In the genomic region with DNA sequence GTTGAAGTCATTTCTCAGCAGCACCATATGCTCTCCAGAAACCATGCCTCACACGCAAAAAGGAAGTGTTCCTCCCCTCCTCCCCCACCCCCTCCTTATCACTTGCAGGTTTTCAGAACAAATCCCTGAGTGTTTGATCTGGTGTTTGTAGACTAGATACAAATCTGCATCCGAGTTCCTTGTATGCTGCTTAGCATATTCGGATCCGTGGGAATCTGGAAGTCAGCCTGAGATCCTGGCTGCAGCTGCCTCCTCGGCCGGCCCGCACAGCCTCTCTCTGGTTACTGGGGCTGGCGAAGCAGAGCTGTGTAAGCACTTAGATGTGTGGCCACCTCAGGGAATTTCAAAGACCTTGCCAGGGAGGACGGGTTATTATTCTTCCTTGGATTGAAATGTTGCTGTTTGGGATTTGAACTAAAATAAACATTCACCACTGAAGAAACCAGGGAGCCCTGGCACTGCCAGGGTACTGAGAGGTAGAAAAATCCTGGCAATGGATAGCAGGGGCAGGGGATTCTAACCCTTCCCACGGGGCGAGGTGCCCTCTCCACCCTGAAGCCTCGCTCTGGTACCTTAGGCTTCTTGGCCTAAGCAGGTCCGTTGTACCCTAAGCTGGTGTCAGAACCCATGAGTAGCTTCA, we compare ENCODE assay signal across 8 mouse cellular contexts.
DNase-seq lines count a peak whose midpoint lies in the region; ATAC-seq and TF ChIP-seq lines count a peak whose summit lies in the region.

No protein-coding gene starts in this region.

- no peak for TF ChIP-seq CTCF in layer of hippocampus, adult 2 months (conservative IDR thresholded peaks at IDR 0.05)

- intact Hi-C loops in heart, postnatal 14 days (cut with DNase I), result no loop called here

- no peaks in the 10 kb centered on the region for H3K27me3 ChIP-seq in forebrain, embryonic 14.5 days (replicated peaks; ENCODE audit: control insufficient read depth, insufficient read depth, low read length)
- H3K27me3 ChIP-seq in stomach, embryonic 15.5 days (replicated peaks), result no peaks in the 10 kb centered on the region

- DNase-seq in retina, postnatal 1 day, result peak; percentile 27
- DNase-seq in retina, embryonic 14.5 days (ENCODE audit: low spot score), result no peak
- peak; percentile 78 for DNase-seq in forebrain, embryonic 14.5 days (ENCODE audit: low spot score)
- peak; percentile 48 to 64 for DNase-seq in heart, postnatal 14 days
- DNase-seq in layer of hippocampus, adult 2 months (ENCODE audit: low spot score in 2 of 2), result peak; percentile 54 to 78
- peak; percentile 40 to 57 for DNase-seq in lung, postnatal 4 days
- no peak for DNase-seq in urinary bladder, adult 2 months (ENCODE audit: low spot score)

- H3K4me2 ChIP-seq in forebrain, embryonic 14.5 days (ENCODE audit: low read length), result no peak overlapping the region
- 0 out of 2 replicates have a peak overlapping the region, but pooled peaks have one; percentile 12 for H3K4me2 ChIP-seq in stomach, embryonic 15.5 days

- H3K9ac ChIP-seq in forebrain, embryonic 14.5 days (ENCODE audit: low read length), result no peak overlapping the region
- no peak overlapping the region for H3K9ac ChIP-seq in stomach, embryonic 15.5 days

- peak overlapping the region; percentile 78 for H3K27ac ChIP-seq in forebrain, embryonic 14.5 days (ENCODE audit: low read depth, low read length)
- H3K27ac ChIP-seq in layer of hippocampus, adult 2 months, result peak overlapping the region; percentile 75
- H3K27ac ChIP-seq in stomach, embryonic 15.5 days, result no peak overlapping the region

- H3K4me3 ChIP-seq in forebrain, embryonic 14.5 days (ENCODE audit: low read depth, low read length), result no peak overlapping the region
- no peak overlapping the region for H3K4me3 ChIP-seq in layer of hippocampus, adult 2 months
- no peak overlapping the region for H3K4me3 ChIP-seq in stomach, embryonic 15.5 days (replicated peaks)

- WGBS in forebrain, embryonic 14.5 days, result 8% methylated on average over 13 of the region's 13 CpGs
- WGBS in stomach, embryonic 15.5 days, result 28% methylated on average over 13 of the region's 13 CpGs

- peaks cover 35% of the 10 kb centered on the region for H3K4me1 ChIP-seq in forebrain, embryonic 14.5 days (ENCODE audit: control insufficient read depth, insufficient read depth, low read length)
- H3K4me1 ChIP-seq in stomach, embryonic 15.5 days, result peaks cover 10% of the 10 kb centered on the region; the same call in 1 of the 2 replicates

- H3K9me3 ChIP-seq in forebrain, embryonic 14.5 days (replicated peaks; ENCODE audit: control insufficient read depth, low read length), result no peaks in the 10 kb centered on the region
- no peaks in the 10 kb centered on the region for H3K9me3 ChIP-seq in stomach, embryonic 15.5 days

- no peaks in the 10 kb centered on the region for H3K36me3 ChIP-seq in forebrain, embryonic 14.5 days (ENCODE audit: control insufficient read depth, insufficient read depth, low read length)
- no peaks in the 10 kb centered on the region for H3K36me3 ChIP-seq in stomach, embryonic 15.5 days

- ATAC-seq in forebrain, embryonic 14.5 days, result peak; percentile 77
- peak; percentile 67; the same call in 1 of the 2 replicates for ATAC-seq in stomach, embryonic 15.5 days (ENCODE audit: insufficient read depth, low FRiP score, low read depth)

Comparison
In these comparisons a context has a peak if more than half of its experiments do, and no peak if none do; other contexts are left out.
1. DNase-seq: peak in retina, postnatal 1 day (single experiment), forebrain, embryonic 14.5 days (single experiment), heart, postnatal 14 days (2 of 2), layer of hippocampus, adult 2 months (2 of 2) and lung, postnatal 4 days (2 of 2); none in retina, embryonic 14.5 days (single experiment) and urinary bladder, adult 2 months (single experiment).